Mouse (Mus musculus) lung, postnatal 36 days (tissue): ENCODE results near the gene Morc1.

Experiments
- DNase-seq: peaks from one replicate; pipeline ENCODE4 v3.0.0; 2022; ENCODE audit warnings: mixed read lengths

Gene Morc1

GRCm38 (mm10) chr16:48479266-48479848 lies 48.3 kb downstream of the Morc1 start:
- DNase-seq: peak; percentile 38

- DNase-seq: no peak
These were observed 85.9 kb downstream of the Morc1 start for GRCm38 (mm10) chr16:48516776-48517499.

GRCm38 (mm10) chr16:48519569-48519968 lies 88.5 kb downstream of the Morc1 start:
- DNase-seq: no peak

GRCm38 (mm10) chr16:48537108-48537507 lies 106.1 kb downstream of the Morc1 start:
- no peak for DNase-seq

- DNase-seq: no peak
These were observed 131.4 kb downstream of the Morc1 start for GRCm38 (mm10) chr16:48562290-48563080.

- peak; percentile 80 for DNase-seq
These were observed 139.3 kb downstream of the Morc1 start for GRCm38 (mm10) chr16:48570354-48570753.

GRCm38 (mm10) chr16:48574072-48574471 lies 143.0 kb downstream of the Morc1 start:
- DNase-seq: no peak

GRCm38 (mm10) chr16:48574499-48574898 lies 143.5 kb downstream of the Morc1 start:
- no peak for DNase-seq

- no peak for DNase-seq
These were observed 154.3 kb downstream of the Morc1 start for GRCm38 (mm10) chr16:48585369-48585768.

- DNase-seq: no peak
These were observed 163.4 kb downstream of the Morc1 start for GRCm38 (mm10) chr16:48594457-48594856.

- DNase-seq: no peak
These were observed 164.2 kb downstream of the Morc1 start for GRCm38 (mm10) chr16:48595216-48595615.

- DNase-seq: peak; percentile 30
These were observed 172.7 kb downstream of the Morc1 start for GRCm38 (mm10) chr16:48603735-48604211.

GRCm38 (mm10) chr16:48606476-48607038 lies 175.5 kb downstream of the Morc1 start:
- DNase-seq: peak; percentile 16

GRCm38 (mm10) chr16:48608224-48608623 lies 177.2 kb downstream of the Morc1 start:
- DNase-seq: no peak

GRCm38 (mm10) chr16:48610866-48611265 lies 179.8 kb downstream of the Morc1 start:
- no peak for DNase-seq

GRCm38 (mm10) chr16:48611436-48611835 lies 180.4 kb downstream of the Morc1 start:
- no peak for DNase-seq

- DNase-seq: peak; percentile 7
These were observed 182.7 kb downstream of the Morc1 start for GRCm38 (mm10) chr16:48613783-48614182.

- no peak for DNase-seq
These were observed 189.5 kb downstream of the Morc1 start for GRCm38 (mm10) chr16:48620510-48620909.

- DNase-seq: no peak
These were observed 190.0 kb downstream of the Morc1 start for GRCm38 (mm10) chr16:48621019-48621418.

GRCm38 (mm10) chr16:48623447-48623846 lies 192.4 kb downstream of the Morc1 start:
- DNase-seq: peak; percentile 60

- DNase-seq: peak; percentile 51
These were observed 195.1 kb downstream of the Morc1 start for GRCm38 (mm10) chr16:48626186-48626585.

GRCm38 (mm10) chr16:48627296-48627695 lies 196.3 kb downstream of the Morc1 start:
- no peak for DNase-seq

- DNase-seq: no peak
These were observed 198.7 kb downstream of the Morc1 start for GRCm38 (mm10) chr16:48629710-48630109.
